Mouse (Mus musculus): ENCODE results near the gene Gm3029. TPM values are rescaled to one million over a fixed set of nuclear protein-coding genes. Genes with fewer than 3 reads are reported as not detected.
"Not testable (repeated sequence)": the region's sequence is repeated elsewhere in the genome, so short reads cannot be mapped to it uniquely, and the experiment has no call there.

The Gm3029 gene
- not detected for total RNA-seq (2021)

- intact Hi-C loops (cut with DNase I); DNase-seq (ENCODE audit: low spot score in 2 of 2): not testable (repeated sequence)
Measured at GRCm38 (mm10) chr14:3931456-3931855, at the start of gene Gm3029. Gene Gm3029 (plus strand): TSS chr14:3931756.

DNA sequence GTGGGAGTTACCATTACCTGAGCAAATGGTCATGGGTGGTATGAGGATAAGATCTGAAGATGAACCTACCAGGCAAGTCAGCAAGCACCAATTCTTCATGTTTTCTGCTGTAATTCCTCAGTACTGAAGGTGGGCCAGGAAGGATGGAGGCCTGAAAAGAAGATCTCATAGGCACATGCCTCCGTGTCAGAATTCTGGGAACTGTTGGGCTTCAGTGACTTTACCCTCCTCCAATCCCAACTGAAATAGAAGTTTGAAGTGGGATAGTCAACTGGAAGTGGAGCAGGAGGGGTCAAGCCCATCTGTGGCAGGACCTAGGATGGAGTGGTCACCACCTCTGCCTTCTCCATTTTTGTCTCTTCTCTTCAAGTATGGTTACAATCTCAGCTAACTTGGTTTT, 47.7 kb upstream of the Gm3029 start, which contains the start of gene Gm2916:
TSS of gene Gm2916 (plus strand) at position 301 of the 400 bp plus-strand sequence.
- intact Hi-C loops (cut with DNase I); DNase-seq (ENCODE audit: low spot score in 2 of 2): not testable (repeated sequence)

- intact Hi-C loops (cut with DNase I); DNase-seq (ENCODE audit: low spot score in 2 of 2): not testable (repeated sequence)
Measured at GRCm38 (mm10) chr14:3963247-3963646, 31.7 kb downstream of the Gm3029 start, which contains the start of gene Gm3095. Gene Gm3095 (plus strand): TSS chr14:3963547.

Other genes with a start within 250 kb of the Gm3029 start
- gene Gm3043, start 243.0 kb upstream of the Gm3029 start, total RNA-seq (2021): not detected
- gene Gm3002, start 121.7 kb upstream of the Gm3029 start, total RNA-seq (2021): under 1 TPM in 1 of 2 experiments, not detected in 1; 0.93 TPM
- not detected for gene Gm3033, start 85.5 kb upstream of the Gm3029 start, total RNA-seq (2021)
- gene Gm2916, start 47.6 kb upstream of the Gm3029 start, total RNA-seq (2021): not detected
- under 1 TPM in 1 of 2 experiments, not detected in 1; 0.29 TPM for gene Gm3095, start 31.8 kb downstream of the Gm3029 start, total RNA-seq (2021)
- gene Gm3099, start 66.6 kb downstream of the Gm3029 start, total RNA-seq (2021): not detected
- 1 to 10 TPM; 1.8 to 2.5 TPM for gene Gm5796, start 92.2 kb downstream of the Gm3029 start, total RNA-seq (2021)
- under 1 TPM; 0.27 to 0.41 TPM for gene Gm3115, start 152.4 kb downstream of the Gm3029 start, total RNA-seq (2021)
- 1 to 10 TPM; 2.4 to 3.7 TPM for gene Gm8108, start 178.8 kb downstream of the Gm3029 start, total RNA-seq (2021)
- gene Gm3127, start 233.3 kb downstream of the Gm3029 start, total RNA-seq (2021): not detected

Measured in left cerebral cortex, postnatal 36 days (tissue).